Mouse (Mus musculus) heart, postnatal 25 days (tissue): ENCODE results near the gene Zfp111. TPM values are rescaled to one million over a fixed set of nuclear protein-coding genes. Genes with fewer than 3 reads are reported as not detected.

Source experiments
- DNase-seq: peaks from one replicate; pipeline ENCODE4 v3.0.0; 2022; ENCODE audit warnings: low spot score
- intact Hi-C: fragments of 180-260 bp; cut with DNase I; formaldehyde crosslinking; loops from one replicate; pipeline ENCODE4 v1.15.1; 2025
- total RNA-seq, 2 experiments: library from RNA; stranded (reverse); gene quantifications; 2 replicates each; pipeline ENCODE4 v1.2.3; 2021

Zfp111 gene
- 1 to 10 TPM; 3.6 to 4.0 TPM for total RNA-seq

DNA sequence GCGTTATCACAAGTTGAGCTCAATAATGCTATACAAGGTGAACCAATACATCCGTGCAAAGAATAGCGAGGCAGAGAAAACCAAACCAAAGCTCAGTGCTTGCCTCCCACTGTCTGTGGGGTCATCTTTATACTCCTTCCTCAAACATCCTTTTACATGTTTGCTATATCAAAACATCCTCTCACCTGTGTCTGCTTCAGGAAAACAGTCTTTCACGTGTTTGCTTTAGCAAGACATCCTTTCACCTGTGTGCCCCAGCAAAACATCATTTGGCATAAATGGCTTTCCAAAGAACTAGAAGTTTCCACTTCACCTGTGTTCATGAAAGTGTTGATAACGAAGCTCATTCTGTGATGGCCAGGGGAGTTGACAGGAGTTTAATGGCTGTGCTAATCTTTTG lies at the start of gene Zfp111:
Gene Zfp111 (minus strand): TSS at position 101 of the 400 bp plus-strand sequence.
- DNase-seq: no peak
- intact Hi-C loops: no loop called here

DNA sequence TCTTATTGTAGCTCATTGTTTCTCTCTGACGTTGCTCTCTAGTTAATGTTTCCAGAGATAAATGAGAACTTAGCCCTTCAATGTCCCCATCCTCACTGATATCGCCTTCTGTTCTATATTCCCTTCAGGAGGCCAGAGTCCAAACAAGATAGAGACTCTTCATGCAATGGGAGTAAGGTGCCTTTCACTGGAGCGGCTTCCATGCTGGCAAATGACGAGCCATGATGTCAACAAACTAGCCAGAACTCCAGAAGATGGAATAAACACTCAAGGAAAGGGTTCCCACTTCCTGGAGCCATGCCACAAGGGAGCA lies 48.7 kb upstream of the Zfp111 start:
- no peak for DNase-seq
- intact Hi-C loops: loop anchor here (5.0 kb wide), 1 partner anchor 53 kb away; no protein-coding TSS in a partner anchor

DNA sequence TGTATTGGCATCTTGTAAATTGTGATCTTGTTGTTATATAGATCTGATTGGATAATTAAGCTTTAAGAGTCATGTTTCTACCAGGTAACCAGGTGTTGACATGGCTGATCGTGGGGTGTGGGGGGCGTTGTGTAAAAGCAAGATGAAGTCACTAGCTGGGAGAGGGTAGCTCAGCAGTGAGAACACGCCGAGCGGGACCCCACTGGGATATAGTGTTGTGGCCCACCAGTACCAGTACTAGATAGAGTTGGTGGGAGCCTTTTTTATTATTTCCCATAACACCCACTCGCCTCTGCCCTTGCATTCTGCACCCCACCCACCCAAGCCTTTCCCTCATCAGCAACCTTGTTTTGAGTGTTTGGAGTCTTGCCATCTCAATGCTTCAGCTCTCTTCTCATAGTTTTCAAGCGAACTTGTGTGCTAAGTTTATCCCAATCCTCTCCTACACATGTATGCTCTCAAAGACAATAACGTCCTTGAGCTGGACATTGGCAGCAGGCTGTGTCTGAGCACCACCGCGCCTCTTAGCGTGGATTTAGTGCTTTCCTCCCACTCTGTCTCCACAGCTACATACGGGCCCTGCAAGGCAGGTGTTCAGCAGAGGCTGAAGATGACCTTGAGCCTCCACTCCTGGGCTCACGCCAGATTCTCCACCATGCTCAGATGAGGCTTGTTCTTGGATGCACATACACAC lies 48.2 kb upstream of the Zfp111 start:
- intact Hi-C loops: loop anchor here (5.0 kb wide), 1 partner anchor 52 kb away; no protein-coding TSS in a partner anchor
- DNase-seq: no peak

DNA sequence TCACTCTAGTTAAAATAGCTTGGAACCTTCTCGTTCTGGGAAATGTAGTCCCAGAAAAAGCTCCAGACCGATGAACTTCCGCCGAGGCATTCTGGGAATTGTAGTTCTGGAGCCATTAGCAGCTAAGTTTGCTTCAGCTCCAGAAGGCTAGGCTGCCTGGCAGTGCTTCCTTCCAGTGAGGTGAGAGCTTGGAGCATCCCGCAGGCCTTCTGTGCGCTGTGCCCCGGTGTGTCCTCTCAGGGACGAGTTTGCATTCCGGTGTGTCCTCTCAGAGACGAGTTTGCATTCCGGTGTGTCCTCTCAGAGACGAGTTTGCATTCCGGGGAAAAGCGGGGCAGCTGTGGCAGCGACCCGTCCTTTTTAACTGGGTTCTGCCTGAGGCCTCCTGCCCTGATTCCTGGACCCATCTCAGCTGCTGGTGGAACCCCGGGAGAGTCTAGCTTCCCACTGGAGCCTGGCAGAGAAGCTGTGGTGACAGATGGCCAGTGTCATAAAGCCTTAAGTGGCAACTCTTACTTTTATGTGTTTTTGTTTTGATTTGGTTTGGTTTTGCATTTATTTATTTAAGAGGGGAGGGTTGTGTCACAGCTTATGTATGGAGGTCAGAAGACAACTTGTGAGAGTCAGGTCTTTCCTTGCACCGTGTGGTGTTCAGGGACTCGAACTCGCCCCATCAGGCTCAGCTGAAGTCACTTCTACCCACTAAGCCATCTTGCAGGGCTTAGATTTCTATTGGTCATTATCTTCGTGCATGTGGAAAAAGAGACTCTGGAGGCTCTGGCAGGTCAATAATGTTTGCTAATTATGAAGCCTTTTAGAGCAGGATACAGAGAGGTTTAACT lies 43.6 kb upstream of the Zfp111 start, which contains the start of gene Zfp108:
Gene Zfp108 (plus strand): TSS at position 162 of the 842 bp plus-strand sequence.
- peak; percentile 67 for DNase-seq
- intact Hi-C loops: loop anchor here (1.0 to 5.0 kb wide), 4 partner anchors 14 to 174 kb away; partner anchors contain the start of genes Zfp180 and Zfp235

DNA sequence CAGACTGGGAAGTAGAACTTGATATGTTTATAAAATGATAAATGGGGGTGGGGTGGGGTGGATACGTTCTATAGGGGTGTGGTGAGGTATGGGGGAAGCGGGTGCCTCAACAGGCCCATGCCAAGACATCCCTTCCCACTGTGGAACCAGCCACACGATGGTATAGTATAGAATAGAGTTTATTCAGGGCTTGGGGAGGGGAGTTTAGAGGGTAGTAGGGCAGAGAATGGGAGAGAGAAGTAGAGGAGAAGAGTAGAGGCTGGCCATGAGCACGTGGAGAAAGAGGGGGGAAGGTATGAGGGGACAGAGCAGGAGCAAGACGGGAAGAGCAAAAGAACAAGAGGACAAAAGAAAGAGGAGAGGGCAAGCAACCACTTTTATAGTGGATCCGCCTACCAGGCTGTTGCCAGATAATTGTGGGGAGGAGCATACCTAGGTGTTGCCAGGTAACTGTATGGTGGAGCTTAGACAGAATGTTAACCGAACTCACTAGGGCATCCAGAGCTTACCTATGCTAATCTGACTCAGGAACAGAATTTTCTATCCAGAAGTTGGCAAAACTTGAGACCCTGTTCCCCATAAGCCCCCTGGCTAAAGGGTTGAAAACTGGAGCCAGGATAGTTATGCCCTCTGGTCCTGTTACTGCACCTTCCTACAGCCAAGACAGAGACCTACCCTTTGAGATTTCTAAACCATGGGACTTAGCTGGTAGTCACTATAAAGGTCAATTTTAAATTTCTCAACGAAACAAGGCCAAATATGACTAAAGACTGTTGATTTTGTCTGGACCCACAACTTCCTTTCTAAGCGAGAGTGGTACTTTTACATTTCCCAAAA lies 42.8 kb upstream of the Zfp111 start:
- intact Hi-C loops: loop anchor here (1.0 to 2.0 kb wide), 3 partner anchors 15 to 173 kb away; partner anchors contain the start of genes Zfp180 and Zfp235
- DNase-seq: no peak

DNA sequence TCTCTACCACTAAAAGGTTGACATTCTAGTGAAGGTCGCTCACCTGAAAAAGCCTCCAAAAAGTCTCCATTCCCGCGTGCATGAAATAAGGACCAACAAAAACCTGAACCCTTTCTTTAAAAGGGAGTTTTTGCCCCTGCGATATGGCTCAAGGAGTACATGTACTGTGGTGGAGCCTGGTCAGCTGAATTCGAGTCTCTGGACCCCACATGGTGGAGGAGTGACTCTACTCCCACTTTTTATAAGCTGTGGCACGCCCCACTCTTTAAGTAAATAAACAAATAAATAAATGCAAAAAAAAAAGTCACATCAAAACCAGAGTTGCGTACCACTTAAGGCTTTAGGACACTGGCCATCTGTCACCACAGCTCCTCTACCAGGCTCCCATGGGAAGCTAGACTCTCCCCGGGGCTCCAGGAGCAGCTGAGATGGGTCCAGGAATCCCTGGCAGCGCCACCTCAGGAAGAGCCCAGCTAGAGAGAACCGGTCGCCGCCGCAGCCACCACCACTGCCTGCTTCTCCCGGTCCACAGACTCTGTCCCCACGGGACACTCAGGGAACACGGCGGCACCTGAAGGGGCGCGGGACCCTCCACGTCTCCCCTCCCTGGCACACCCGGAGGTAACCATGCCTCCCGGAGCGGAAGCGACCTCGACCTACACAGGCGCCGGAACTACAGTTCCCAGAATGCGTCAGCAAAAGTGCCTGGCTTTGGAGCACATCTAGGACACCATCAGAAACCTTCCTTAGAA lies 26.0 kb upstream of the Zfp111 start, which contains the start of gene Zfp109:
Gene Zfp109 (minus strand): TSS at position 521 of the 752 bp plus-strand sequence.
- DNase-seq: peak; percentile 23
- intact Hi-C loops: no loop called here

DNA sequence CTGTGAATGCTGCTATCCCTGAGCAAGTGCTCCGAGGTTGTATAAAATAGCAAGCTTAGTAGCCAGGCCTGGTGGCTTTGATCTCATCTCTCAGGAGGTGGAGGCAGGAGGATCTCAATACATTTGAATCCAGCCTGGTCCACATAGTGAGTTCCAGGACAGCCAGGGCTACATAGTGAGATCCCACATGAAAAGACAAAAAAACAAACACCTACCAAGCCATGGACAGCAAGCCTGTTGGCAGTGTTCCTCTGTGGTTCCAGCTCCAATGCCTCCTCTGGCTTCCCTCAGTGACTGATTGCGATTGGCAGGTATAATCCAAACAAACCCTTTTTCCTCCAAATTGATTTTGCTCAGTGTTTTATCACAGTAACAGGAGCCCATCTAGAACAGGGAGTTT lies 947 bp downstream of the Zfp111 start:
- DNase-seq: no peak
- intact Hi-C loops: no loop called here

DNA sequence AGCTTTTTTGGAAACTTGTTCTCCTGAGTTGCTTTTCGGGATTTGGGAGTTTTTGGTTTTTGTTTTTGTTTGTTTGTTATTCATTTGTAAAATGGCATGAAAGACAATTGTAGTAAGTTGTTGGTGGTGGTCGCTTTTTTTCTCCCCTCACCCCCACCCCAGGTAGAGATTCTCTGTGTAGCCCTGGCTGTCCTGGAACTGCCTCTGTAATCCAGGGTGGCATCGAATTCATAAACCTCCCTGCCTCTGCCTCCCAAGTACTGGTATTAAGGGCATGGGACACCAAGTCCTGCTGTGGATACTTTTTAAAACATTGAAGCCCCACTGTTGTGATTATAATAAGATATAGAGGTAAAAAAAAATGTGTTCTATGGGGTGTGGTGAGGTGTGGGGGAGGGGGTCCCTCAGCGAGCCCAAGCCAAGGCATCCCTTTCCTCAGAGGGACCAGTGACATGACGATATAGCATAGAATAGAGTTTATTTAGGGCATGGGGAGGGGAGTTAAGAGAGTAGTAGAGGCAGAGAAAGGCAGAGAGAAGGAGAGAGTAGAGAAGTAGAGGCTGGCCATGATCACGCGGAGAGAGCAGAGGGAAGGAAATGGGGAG lies 2.9 kb downstream of the Zfp111 start:
- intact Hi-C loops: loop anchor here (5.0 kb wide), 4 partner anchors 49 to 109 kb away; partner anchors contain the start of genes Zfp112, Zfp235 and Zfp94
- no peak for DNase-seq

DNA sequence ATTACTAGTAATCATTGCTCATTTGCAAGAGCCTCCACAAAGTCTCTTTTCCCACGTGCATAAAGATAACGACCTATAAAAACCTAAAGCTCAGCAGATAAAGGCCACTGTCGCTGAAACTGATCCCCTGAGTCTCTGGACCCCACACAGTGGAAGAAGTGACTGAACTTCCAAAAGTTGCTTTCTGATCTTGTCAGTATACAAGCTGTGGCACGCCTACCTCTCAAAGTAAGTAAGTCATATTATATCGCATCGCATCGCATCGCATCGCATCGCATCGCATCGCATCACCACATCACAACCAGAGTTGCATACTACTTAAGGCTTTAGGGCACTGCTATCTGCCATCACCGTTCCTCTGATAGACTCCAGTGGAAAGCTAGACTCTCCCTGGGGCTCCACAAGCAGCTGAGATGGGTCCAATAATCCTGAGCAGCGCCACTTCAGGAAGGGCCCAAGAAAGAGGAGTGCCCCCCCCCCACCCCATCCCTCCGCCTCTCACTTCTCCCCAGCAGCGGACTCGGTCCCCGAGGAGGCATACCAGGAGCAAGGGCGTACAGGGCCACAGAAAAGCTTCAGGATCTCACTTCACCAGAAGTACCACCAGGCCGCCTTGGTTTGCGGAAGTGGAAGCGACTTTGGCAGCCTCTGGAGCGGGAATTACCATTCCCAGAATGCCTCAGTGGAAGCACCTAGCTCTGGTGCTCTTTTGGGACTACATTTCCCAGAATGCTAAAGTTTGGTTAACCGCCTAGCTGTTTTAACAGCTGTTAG lies 3.6 kb downstream of the Zfp111 start:
- intact Hi-C loops: loop anchor here (5.0 kb wide), 4 partner anchors 50 to 110 kb away; partner anchors contain the start of genes Zfp112, Zfp235 and Zfp94

DNA sequence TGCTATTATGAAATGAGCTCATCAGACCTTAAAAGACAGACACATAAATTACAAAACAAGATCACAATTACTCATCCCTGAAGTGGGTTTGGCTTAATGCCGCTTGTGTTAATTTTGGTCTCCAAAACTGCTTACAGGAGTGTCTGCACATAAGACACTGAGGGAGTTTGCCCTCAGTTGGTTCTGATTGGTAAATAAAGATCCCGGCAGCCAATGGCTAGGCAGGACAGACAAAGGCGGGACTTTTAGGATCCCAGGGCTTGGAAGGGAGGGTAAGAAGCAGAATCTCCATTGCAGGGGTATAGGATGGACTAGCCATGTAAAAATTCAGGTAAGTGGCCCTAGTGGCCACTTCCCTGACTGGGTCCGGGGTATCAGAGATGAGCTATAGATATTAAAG lies 14.3 kb downstream of the Zfp111 start:
- intact Hi-C loops: no loop called here
- no peak for DNase-seq

More for the DNA sequence above, 3.6 kb downstream of the Zfp111 start:
- DNase-seq: peak; percentile 40

DNA sequence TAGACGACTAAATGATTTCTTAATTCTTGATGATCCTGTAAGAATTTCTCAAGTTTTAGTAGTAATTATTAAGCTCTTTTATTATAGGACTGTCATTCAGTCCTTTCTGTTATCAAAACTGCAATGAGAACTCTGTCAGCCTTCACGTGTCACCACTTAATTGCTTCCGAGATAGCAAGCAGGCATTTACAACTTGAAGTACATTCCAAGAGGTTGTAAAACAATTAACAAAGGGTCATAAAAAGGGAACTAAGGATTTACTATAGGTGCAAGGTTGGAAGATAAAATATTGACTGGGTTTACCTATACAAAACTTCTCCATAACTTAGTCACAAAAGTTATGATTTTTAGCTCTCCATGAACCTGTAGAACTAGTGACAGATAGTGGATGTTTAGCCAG lies 18.1 kb downstream of the Zfp111 start:
- no peak for DNase-seq
- intact Hi-C loops: no loop called here

DNA sequence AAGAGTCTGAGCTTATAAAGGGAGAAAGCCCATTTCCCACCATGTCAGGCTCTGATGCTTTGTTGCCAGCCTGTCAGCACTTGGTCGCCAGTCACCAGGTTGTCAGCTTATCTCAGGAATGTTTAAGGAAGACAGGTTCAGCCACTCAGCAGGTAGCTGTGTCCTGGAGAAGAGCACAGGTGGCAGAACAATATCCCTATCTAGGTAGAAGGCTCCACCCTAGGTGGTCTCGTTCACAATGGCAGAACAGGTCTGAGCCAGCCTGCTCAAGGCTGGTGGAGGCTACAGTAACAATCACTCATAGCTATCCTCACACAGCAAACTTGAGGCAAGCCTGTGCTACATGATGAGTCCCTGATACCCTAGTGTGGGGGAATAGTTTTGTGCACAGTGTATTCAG lies 19.9 kb downstream of the Zfp111 start:
- intact Hi-C loops: no loop called here

DNA sequence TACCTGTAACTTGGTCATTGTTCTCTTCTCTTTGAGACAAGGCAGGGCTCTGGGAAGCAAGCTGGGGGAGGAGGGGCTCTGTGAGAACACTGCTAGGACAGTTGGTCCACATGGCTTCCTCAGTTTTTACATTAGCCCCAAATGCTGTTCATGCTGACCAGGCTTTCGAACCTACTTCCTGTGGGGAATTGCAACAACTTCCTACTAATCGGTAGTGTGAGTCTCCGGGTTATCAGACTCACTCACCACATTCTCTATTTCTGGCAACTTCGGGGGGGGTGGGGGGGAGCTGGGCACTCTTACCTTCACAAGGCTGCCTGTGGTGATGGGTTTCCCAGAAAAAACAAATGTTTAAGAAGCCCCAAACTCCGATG lies 21.7 kb downstream of the Zfp111 start:
- intact Hi-C loops: no loop called here
- no peak for DNase-seq

More for the DNA sequence above, 19.9 kb downstream of the Zfp111 start:
- DNase-seq: no peak

DNA sequence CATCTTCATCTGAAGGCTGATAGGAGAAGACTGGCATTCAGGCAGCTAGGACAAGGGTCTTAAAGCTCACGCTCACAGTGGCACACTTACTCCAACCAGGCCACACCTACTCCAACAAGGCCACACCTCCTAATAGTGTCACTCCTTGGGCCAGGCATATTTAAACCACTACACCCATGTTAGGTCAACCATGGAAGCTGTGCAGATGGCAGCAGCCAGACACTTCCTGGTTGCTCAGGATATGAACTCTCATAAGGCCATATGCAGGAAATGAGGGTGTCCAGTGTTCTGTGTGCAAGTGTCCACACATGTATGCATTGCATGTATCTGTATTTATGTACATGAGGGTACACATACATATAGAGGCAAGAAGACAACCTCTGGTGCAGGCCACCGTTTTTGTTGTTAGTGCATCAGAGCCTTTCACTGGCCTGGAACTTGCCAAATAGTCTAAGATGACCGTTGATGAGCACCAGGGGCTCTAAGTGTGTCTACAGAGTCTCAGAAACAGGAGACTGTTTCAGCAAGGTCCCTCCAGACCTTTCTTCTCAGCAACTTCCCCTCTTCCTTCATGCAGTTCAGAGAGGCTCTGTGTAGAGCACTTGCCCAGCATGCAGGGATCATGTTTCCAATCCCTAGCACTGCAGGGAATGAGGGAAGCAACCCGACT lies 22.2 kb downstream of the Zfp111 start:
- intact Hi-C loops: no loop called here

DNA sequence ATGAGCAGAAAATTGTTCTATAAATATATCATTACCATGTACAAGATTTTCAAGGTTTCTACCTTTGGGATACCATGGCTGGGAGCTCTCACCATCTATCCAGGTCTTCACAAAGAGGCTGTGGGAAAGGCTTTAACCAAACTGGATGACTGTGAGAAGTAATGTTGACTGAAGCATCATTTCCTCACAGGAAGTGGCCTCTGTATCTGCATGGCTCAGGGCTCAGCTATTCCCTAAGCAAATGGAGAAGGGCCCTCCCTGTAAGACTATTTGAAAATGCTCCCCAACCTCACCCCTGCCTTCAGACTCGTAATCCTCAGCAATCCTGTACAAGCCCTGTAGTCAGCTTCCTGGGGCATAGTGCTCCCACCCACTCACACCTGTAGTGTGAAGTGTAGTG lies 23.6 kb downstream of the Zfp111 start:
- DNase-seq: no peak
- intact Hi-C loops: no loop called here

More for the DNA sequence above, 22.2 kb downstream of the Zfp111 start:
- no peak for DNase-seq

DNA sequence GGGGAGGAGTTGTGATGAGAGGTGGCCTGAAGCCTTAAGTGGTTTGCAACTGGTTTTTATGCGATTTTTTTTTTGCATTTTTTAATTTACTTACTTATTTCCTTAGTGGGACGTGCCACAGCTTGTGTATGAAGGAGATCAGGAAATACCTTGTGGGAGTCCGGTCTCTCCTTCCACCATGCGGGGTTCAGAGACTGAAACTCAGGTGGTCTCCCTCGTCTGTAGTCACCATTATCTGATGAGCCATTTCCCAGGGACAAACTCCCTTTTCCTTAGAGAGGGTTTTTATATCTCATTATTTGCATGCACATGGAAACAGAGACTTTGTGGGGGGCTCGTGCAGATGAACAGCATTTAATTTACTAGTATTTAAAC lies 35.9 kb downstream of the Zfp111 start:
- DNase-seq: no peak
- intact Hi-C loops: no loop called here

DNA sequence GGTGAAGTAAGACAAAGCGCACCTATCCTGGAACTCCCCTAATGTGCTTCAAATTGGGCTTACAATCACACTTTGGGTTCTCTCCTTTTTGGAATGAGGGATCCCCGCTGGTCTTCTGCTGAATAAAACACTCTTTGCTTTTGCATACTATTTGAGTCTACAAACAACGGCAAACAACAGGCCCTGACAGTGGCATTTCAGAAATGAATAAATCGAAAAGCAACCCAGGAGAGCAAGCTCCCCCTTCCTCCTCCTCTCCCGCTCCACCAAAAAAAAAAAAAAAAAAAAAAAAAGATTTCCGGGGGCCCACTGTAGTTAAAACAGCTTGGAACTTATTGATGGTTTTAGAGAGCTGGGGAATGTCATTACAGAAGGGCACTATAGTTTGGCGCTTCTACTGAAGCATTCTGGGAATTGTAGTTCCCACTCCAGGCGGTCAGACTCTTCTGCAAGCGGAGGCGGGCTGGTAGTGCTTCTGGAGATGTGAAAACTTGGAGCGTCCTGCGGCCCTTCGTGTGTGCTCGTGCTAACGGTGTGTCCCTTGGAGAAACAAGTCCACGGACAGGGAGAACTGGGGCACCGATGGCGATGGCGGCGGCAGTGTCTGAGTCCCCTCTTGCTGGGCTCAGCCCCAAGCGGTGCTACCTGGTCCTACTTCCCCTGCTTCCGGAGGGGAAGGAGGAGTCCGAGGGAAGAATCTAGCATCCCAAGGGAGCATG lies 36.5 kb downstream of the Zfp111 start, which contains the start of gene Zfp114:
Gene Zfp114 (plus strand): TSS at position 443 of the 719 bp plus-strand sequence.
- intact Hi-C loops: no loop called here
- no peak for DNase-seq
